Comparison of ENCODE assay signal across 10 mouse cellular contexts in genomic region chr11:49636449-49636848, GRCm38 (mm10). TPM values are rescaled to one million over a fixed set of nuclear protein-coding genes. Genes with fewer than 3 reads are reported as not detected.
A peak's percentile ranks its signal among the peaks of the same experiment; 100 is the strongest.
DNase-seq lines count a peak whose midpoint lies in the region; ATAC-seq and TF ChIP-seq lines count a peak whose summit lies in the region.
"Had no signal": no experiment of that assay in that cellular context is flagged by ENCODE, and none has a peak within 500 bp of the region (broad histone marks: within the 10 kb centered on the region; RNA-seq: fewer than 3 reads in every experiment).

No protein-coding gene starts in this region.

- WGBS in heart, embryonic 16.5 days: 9% methylated on average over 11 of the region's 11 CpGs
- 5% methylated on average over 11 of the region's 11 CpGs for WGBS in midbrain, postnatal 0 days

- no peak overlapping the region for H3K4me3 ChIP-seq in heart, embryonic 16.5 days (ENCODE audit: low read length)
- H3K4me3 ChIP-seq in midbrain, postnatal 0 days (ENCODE audit: low read depth, low read length): no peak overlapping the region
- H3K4me3 ChIP-seq: liver, embryonic 13.5 days; stomach, embryonic 15.5 days had no signal

- peak; percentile 72 for TF ChIP-seq CTCF in midbrain, postnatal 0 days (IDR thresholded peaks at IDR 0.05)

- no peaks in the 10 kb centered on the region for H3K36me3 ChIP-seq in heart, embryonic 16.5 days (ENCODE audit: control insufficient read depth, insufficient read depth)
- no peaks in the 10 kb centered on the region for H3K36me3 ChIP-seq in midbrain, postnatal 0 days (ENCODE audit: insufficient read depth, low read length)
- H3K36me3 ChIP-seq: liver, embryonic 13.5 days; stomach, embryonic 15.5 days had no signal

- peak; percentile 27 to 41 for DNase-seq in kidney, postnatal 4 days
- no peak for DNase-seq in kidney, postnatal 10 days
- peak; percentile 21 for DNase-seq in midbrain, postnatal 0 days (ENCODE audit: low spot score)
- no peak for DNase-seq in left cerebral cortex, postnatal 36 days (ENCODE audit: low spot score in 2 of 2)
- no peak for DNase-seq in gastrocnemius, postnatal 25 days
- DNase-seq in gastrocnemius, postnatal 36 days: no peak
- DNase-seq: liver, embryonic 13.5 days had no signal

- H3K9me3 ChIP-seq in heart, embryonic 16.5 days (replicated peaks; ENCODE audit: control insufficient read depth, low read length): no peaks in the 10 kb centered on the region
- no peaks in the 10 kb centered on the region for H3K9me3 ChIP-seq in midbrain, postnatal 0 days (ENCODE audit: low read length)
- H3K9me3 ChIP-seq: liver, embryonic 13.5 days; stomach, embryonic 15.5 days had no signal

- peaks cover 40% of the 10 kb centered on the region for H3K27me3 ChIP-seq in heart, embryonic 16.5 days (ENCODE audit: control insufficient read depth, insufficient read depth, low read length)
- H3K27me3 ChIP-seq in midbrain, postnatal 0 days (ENCODE audit: insufficient read depth, low read length): peaks cover 30% of the 10 kb centered on the region; the same call in 1 of the 2 replicates

- intact Hi-C loops in left cerebral cortex, postnatal 36 days (cut with DNase I): no loop called here
- intact Hi-C loops in gastrocnemius, postnatal 36 days (cut with DNase I): no loop called here

- H3K4me1 ChIP-seq in heart, embryonic 16.5 days (ENCODE audit: control insufficient read depth, insufficient read depth, low read length): peaks cover 6% of the 10 kb centered on the region
- 0 out of 2 replicates have a peak, but pooled peaks cover 4% of the 10 kb centered on the region for H3K4me1 ChIP-seq in midbrain, postnatal 0 days (ENCODE audit: insufficient read depth, low read length)

- H3K4me2 ChIP-seq in heart, embryonic 16.5 days (ENCODE audit: low read depth, low read length): peak overlapping the region; percentile 38; the same call in 1 of the 2 replicates
- H3K4me2 ChIP-seq in midbrain, postnatal 0 days (ENCODE audit: low read depth, low read length, poor library complexity, severe bottlenecking): 0 out of 2 replicates have a peak overlapping the region, but pooled peaks have one; percentile 7
- H3K4me2 ChIP-seq: liver, embryonic 13.5 days; stomach, embryonic 15.5 days had no signal

- peak; percentile 27 for ATAC-seq in common myeloid progenitor, adult 5-6 weeks (replicated peaks; ENCODE audit: low read depth, poor library complexity, severe bottlenecking)
- ATAC-seq in heart, embryonic 16.5 days (replicated peaks; ENCODE audit: extremely low read depth, insufficient read depth, low FRiP score): 0 out of 2 replicates have a peak, but pooled peaks have one; percentile 29
- no peak for ATAC-seq in midbrain, postnatal 0 days (ENCODE audit: low FRiP score)

- no peak overlapping the region for H3K9ac ChIP-seq in heart, embryonic 16.5 days (ENCODE audit: low read length)
- no peak overlapping the region for H3K9ac ChIP-seq in midbrain, postnatal 0 days (replicated peaks; ENCODE audit: low read length, poor library complexity, severe bottlenecking)
- H3K9ac ChIP-seq: liver, embryonic 13.5 days; stomach, embryonic 15.5 days had no signal

- no peak overlapping the region for H3K27ac ChIP-seq in heart, embryonic 16.5 days (ENCODE audit: low read length)
- no peak overlapping the region for H3K27ac ChIP-seq in midbrain, postnatal 0 days (ENCODE audit: low read depth, low read length)
- H3K27ac ChIP-seq: liver, embryonic 13.5 days; stomach, embryonic 15.5 days had no signal

RNA-seq across cellular contexts. Expression of gene Scgb3a1, which starts 27.0 kb away (rescaled TPM):
- not detected in 2 replicates for total RNA-seq in common myeloid progenitor, adult 5-6 weeks (2017)
- polyA plus RNA-seq in heart, embryonic 16.5 days (2015; fragmentation: Nextera tagmentation; extraction: Ambion mirVana): 2.1 and 5.3 TPM in 2 replicates
- total RNA-seq in midbrain, postnatal 0 days (2014; rRNA removed): not detected in 2 replicates
- polyA plus RNA-seq in midbrain, postnatal 0 days (2015; fragmentation: Nextera tagmentation; extraction: Ambion mirVana): 0.59 TPM in 1 of 2 replicates, not detected in the other
- total RNA-seq in left cerebral cortex, postnatal 36 days (2021): under 1 TPM in 1 of 2 experiments, not detected in 1; 0.99 TPM
- not detected for total RNA-seq in gastrocnemius, postnatal 25 days (2021)
- total RNA-seq in gastrocnemius, postnatal 36 days (2021): not detected
- polyA plus RNA-seq: liver, embryonic 13.5 days; stomach, embryonic 15.5 days had no signal

RNA-seq across cellular contexts. Expression of gene Flt4, which starts 27.4 kb away (rescaled TPM):
- 0.09 TPM in 1 of 2 replicates, not detected in the other for total RNA-seq in common myeloid progenitor, adult 5-6 weeks (2017)
- 6.1 and 7.4 TPM in 2 replicates for polyA plus RNA-seq in heart, embryonic 16.5 days (2015; fragmentation: Nextera tagmentation; extraction: Ambion mirVana)
- total RNA-seq in midbrain, postnatal 0 days (2014; rRNA removed): 2.6 and 2.8 TPM in 2 replicates
- 1.3 and 1.4 TPM in 2 replicates for polyA plus RNA-seq in midbrain, postnatal 0 days (2015; fragmentation: Nextera tagmentation; extraction: Ambion mirVana)
- total RNA-seq in left cerebral cortex, postnatal 36 days (2021): 1 to 10 TPM; 2.2 to 2.5 TPM
- 1 to 10 TPM; 2.9 to 3.2 TPM for total RNA-seq in gastrocnemius, postnatal 25 days (2021)
- 1 to 10 TPM; 1.9 to 2.9 TPM for total RNA-seq in gastrocnemius, postnatal 36 days (2021)

Comparison
In these comparisons a context has a peak if more than half of its experiments do, and no peak if none do; other contexts are left out.
1. DNase-seq: peak in kidney, postnatal 4 days (2 of 2) and midbrain, postnatal 0 days (single experiment); none in kidney, postnatal 10 days (single experiment), left cerebral cortex, postnatal 36 days (0 of 2), gastrocnemius, postnatal 25 days (single experiment) and gastrocnemius, postnatal 36 days (0 of 2).